Mouse (Mus musculus): ENCODE measurements around the gene Bcas3. TPM values are rescaled to one million over a fixed set of nuclear protein-coding genes. Genes with fewer than 3 reads are reported as not detected.

Bcas3 gene
- polyA plus RNA-seq, 1 experiment from 2014 or later = 20.2 TPM

DNA sequence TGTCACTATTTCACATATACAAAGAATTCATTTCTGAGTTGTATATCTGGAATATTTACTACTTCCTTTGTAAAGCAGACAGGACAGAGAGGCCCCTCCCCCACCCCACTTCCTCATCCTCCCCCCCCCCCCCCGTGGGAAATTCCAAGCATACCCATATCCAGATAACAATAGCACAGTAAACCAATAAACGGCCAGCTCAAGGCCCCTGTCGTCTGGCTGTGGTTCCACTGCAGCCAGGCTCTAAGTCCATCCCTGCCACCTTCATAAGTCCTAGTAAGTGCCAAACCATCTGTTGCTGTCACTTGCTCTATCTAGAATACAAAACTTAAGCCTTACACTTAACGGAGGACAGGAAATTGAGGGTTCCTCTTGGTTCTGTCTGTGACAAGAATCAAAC, 221.5 kb downstream of the Bcas3 start:
- 18% methylated on average over 4 of the region's 4 CpGs for WGBS
- H3K27ac ChIP-seq (replicated peaks) = peak overlapping the region; percentile 57; the same call in 1 of the 2 replicates
- H3K4me3 ChIP-seq = no peak overlapping the region
- no peaks in the 10 kb centered on the region for H3K27me3 ChIP-seq (ENCODE audit: low read depth, poor library complexity, severe bottlenecking)
- H3K9me3 ChIP-seq (replicated peaks) = no peaks in the 10 kb centered on the region
- DNase-seq (ENCODE audit: low spot score) = no peak
- H3K36me3 ChIP-seq = no peaks in the 10 kb centered on the region
- peaks cover 57% of the 10 kb centered on the region for H3K4me1 ChIP-seq

DNA sequence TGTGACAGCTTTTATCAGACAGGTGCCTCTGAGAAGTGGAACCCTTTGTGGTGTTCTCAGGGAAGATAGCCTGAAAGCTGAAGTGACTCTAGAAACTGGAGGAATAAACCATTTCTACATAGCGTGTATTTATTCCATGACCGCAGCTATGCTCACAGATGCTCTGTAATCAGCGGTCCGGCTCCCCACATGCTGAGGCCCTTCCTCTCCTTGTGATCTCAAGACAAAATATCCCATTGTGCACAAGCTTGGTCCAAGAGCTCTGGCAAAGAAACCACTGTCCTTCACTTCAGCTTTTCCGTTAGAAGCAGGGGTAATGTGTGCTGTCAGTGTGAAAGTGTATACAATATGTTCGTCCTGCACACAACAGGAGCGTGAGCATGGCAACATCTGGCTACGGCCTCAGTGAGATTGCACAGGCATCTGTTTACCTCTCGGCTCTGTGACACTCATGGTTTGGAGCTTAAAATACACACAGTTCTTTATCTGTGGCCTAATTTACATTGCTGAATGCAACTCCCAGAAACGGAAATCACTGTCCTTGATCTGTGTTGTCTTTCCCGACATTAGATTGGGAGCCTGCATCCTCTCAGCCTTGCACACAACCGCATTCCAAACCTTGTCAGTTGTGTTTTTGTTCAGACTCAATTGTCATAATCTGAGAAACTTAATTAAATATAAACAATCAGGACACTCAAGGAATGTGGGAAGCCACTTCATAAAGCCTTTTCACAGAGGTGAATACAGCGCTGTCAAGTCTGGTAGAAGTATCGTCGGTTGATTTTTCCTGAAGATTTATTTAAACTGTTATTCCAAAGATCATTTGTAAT, 225.1 kb downstream of the Bcas3 start:
- H3K27ac ChIP-seq (replicated peaks) = peak overlapping the region; percentile 42; the same call in 1 of the 2 replicates
- 68% methylated on average over 15 of the region's 15 CpGs for WGBS
- H3K4me3 ChIP-seq = no peak overlapping the region
- H3K4me1 ChIP-seq = peaks cover 30% of the 10 kb centered on the region
- no peak for DNase-seq (ENCODE audit: low spot score)
- H3K36me3 ChIP-seq = no peaks in the 10 kb centered on the region
- H3K27me3 ChIP-seq (ENCODE audit: low read depth, poor library complexity, severe bottlenecking) = no peaks in the 10 kb centered on the region
- no peaks in the 10 kb centered on the region for H3K9me3 ChIP-seq (replicated peaks)

DNA sequence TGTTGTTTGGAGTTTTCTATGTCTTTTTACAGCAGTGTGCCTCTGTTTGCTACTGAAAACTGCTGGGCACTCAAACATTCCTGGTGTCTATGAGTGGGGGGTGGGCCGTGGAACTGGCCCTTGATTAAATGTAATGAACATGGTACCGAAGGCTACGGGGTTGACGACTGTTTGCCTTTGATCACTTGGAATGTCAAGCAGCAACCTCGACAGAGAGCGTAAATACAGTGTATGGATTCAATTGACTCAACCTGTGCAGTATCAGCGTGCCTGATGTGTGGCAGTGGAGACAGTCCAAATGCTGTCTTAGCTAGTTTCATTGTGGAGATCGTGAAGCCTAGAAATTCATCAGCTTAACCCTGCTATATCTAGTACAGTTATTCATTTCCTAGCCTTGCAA, 231.1 kb downstream of the Bcas3 start:
- no peak overlapping the region for H3K27ac ChIP-seq (replicated peaks)
- H3K27me3 ChIP-seq (ENCODE audit: low read depth, poor library complexity, severe bottlenecking) = no peaks in the 10 kb centered on the region
- H3K36me3 ChIP-seq = no peaks in the 10 kb centered on the region
- peaks cover 5% of the 10 kb centered on the region; the same call in 1 of the 2 replicates for H3K4me1 ChIP-seq
- WGBS = 74% methylated on average over 8 of the region's 8 CpGs
- no peaks in the 10 kb centered on the region for H3K9me3 ChIP-seq (replicated peaks)
- H3K4me3 ChIP-seq = no peak overlapping the region
- no peak for DNase-seq (ENCODE audit: low spot score)

DNA sequence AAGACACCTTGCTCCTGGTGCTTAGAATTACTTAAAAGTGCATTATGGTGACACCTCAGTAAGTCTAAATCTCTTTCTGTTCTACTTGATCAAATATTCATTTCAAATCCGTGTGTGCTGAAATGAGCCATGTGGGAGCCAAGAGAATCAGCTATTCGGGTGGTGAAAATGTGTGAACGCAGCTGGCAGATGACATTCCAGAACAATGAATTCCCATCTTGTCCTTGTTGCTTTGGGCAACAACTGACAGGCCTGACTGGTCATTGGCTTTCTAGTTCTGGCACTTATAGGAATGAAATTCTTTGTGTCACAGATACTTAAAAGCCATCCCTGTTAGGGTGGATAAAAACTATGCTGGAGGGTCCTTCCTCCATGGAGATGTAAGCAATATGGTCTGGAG, 240.7 kb downstream of the Bcas3 start:
- Histone ChIP-seq H3K36me3 (no peaks in the 10 kb centered on the region), H3K4me1 (no peaks in the 10 kb centered on the region), H3K9me3 (replicated peaks) (no peaks in the 10 kb centered on the region), H3K27ac (replicated peaks) (no peak overlapping the region), H3K27me3 (ENCODE audit: low read depth, poor library complexity, severe bottlenecking) (no peaks in the 10 kb centered on the region), H3K4me3 (no peak overlapping the region)
- WGBS = 82% methylated on average over 3 of the region's 3 CpGs
- no peak for DNase-seq (ENCODE audit: low spot score)

DNA sequence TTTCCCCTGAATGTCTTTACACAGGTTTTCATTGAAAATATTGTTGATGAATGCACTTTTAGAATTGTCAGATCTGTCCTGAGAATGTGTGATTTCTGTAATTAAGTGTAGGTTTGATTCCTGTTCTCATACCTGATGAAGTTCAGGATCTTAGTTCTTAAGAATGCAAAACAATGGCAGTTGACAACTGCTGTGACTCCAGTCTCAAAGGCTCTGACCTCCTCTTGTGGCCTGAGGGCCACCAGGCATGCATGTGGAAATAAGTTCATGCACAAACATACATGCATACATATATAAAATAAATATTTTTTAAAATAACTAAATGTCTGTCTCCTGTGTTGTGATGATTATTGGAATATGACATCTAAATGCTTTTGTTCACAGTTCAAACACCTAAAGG, 246.3 kb downstream of the Bcas3 start:
- no peak for DNase-seq (ENCODE audit: low spot score)
- Histone ChIP-seq H3K36me3 (no peaks in the 10 kb centered on the region), H3K9me3 (replicated peaks) (no peaks in the 10 kb centered on the region), H3K4me1 (no peaks in the 10 kb centered on the region), H3K27me3 (ENCODE audit: low read depth, poor library complexity, severe bottlenecking) (no peaks in the 10 kb centered on the region), H3K27ac (replicated peaks) (no peak overlapping the region), H3K4me3 (no peak overlapping the region)

DNA sequence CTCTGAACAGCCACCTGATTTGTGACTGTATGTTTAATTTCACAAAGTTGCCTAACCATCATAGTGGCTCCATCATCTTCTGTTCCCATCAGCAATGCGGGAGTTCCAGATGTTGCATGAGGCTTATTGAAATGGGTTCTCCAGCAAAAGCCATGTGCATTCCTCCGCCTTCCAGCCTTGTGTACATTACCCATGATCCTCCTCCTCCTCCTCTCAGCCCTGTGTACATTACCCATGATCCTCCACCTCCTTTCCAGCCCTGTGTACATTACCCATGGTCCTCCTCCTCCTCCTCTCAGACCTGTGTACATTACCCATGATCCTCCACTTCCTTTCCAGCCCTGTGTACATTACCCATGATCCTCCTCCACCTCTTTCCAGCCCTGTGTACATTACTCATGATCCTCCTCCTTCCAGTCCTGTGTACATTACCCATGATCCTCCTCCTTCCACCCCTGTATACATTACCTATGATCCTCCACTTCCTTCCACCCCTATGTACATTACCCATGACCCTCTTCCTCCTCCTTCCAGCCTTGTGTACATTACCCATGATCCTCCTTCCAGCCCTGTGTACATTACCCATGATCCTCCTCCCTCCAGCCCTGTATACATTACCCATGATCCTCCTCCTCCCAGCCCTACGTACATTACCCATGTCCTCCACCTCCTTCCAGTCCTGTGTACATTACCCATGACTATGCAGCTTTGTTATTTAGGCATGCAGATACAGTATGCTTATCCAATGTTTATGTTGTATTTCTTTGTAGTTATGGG, 250.8 kb downstream of the Bcas3 start:
- Histone ChIP-seq H3K27ac (replicated peaks) (no peak overlapping the region), H3K27me3 (ENCODE audit: low read depth, poor library complexity, severe bottlenecking) (no peaks in the 10 kb centered on the region), H3K9me3 (replicated peaks) (no peaks in the 10 kb centered on the region), H3K4me1 (no peaks in the 10 kb centered on the region), H3K36me3 (no peaks in the 10 kb centered on the region), H3K4me3 (no peak overlapping the region)
- 88% methylated on average over 3 of the region's 3 CpGs for WGBS
- DNase-seq (ENCODE audit: low spot score) = no peak

DNA sequence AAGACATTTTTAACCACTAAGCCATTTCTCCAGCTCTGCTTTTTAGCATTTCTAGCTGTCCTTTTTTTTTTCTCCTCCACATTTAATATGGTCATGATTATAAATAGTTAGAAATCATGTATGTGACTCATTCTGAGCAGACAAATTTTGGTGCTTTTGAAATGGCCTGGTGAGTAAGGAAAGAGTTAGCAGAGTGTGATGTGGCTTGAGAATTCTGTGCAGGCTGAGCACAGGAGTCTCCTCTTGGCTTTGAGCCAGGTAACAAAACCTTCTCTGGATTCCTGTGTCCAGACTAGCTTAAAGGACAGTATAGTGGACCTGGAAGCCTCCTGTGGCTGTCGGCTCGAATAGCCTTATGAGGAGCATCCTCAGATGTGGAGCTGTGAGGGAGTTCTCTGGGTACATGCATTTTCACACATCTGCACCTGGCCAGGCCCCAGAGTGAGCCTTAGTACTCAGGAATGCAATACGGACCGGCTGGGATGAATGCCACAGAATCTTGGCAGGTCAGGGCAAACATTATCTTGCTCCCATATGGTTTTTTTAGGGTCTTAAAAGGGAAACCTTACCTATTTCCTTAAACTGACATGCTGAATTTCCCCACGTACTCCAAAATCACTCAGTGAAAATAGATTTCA, 256.5 kb downstream of the Bcas3 start:
- Histone ChIP-seq H3K27ac (replicated peaks) (no peak overlapping the region), H3K4me1 (no peaks in the 10 kb centered on the region), H3K36me3 (no peaks in the 10 kb centered on the region), H3K9me3 (replicated peaks) (no peaks in the 10 kb centered on the region), H3K27me3 (ENCODE audit: low read depth, poor library complexity, severe bottlenecking) (no peaks in the 10 kb centered on the region), H3K4me3 (no peak overlapping the region)
- no peak for DNase-seq (ENCODE audit: low spot score)
- WGBS = 87% methylated on average over 5 of the region's 5 CpGs

DNA sequence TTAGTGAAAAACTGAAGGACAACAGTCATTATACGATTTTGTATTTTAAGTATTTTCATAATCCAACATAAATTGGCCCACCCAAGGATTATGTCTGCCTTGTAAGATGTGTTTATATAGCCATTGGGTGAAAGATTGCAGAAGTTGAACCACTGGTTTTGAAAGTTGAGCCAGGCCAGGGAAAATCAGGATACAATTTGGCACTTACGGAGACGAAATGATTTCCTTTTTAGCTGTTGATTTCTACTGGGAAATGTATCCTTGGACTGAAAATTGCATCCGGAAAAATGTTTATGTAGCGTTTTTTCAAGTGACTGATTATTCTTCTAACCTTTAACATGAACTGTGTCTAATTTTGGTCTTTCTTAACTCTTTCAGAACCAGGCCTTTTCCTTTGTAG, 260.1 kb downstream of the Bcas3 start:
- Histone ChIP-seq H3K36me3 (no peaks in the 10 kb centered on the region), H3K9me3 (replicated peaks) (no peaks in the 10 kb centered on the region), H3K4me1 (peaks cover 2% of the 10 kb centered on the region; the same call in 1 of the 2 replicates), H3K4me3 (no peak overlapping the region), H3K27ac (replicated peaks) (no peak overlapping the region), H3K27me3 (ENCODE audit: low read depth, poor library complexity, severe bottlenecking) (no peaks in the 10 kb centered on the region)
- DNase-seq (ENCODE audit: low spot score) = no peak
- WGBS = 86% methylated on average over 5 of the region's 5 CpGs

DNA sequence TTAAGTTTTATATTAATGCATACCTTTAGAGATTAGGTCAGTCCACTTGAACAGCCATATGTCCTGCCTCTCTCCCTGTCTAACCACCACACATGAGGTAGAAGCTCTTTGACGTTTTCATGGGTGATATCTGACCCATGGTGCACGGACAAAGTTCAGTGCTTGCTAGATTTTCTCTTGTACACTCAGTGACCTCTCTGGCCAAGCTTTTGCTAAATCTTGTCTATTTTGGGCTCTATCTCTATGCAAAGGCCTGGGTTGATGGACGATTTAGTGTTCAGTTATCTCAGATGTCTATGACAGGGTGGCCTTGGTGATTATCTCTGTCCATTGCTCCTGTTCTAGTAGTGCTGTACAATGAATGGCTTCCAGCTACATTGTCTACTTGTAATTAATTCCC, 260.6 kb downstream of the Bcas3 start:
- no peaks in the 10 kb centered on the region for H3K36me3 ChIP-seq
- no peaks in the 10 kb centered on the region for H3K27me3 ChIP-seq (ENCODE audit: low read depth, poor library complexity, severe bottlenecking)
- no peak overlapping the region for H3K4me3 ChIP-seq
- no peak for DNase-seq (ENCODE audit: low spot score)
- H3K27ac ChIP-seq (replicated peaks) = no peak overlapping the region
- 82% methylated on average over 3 of the region's 3 CpGs for WGBS
- H3K4me1 ChIP-seq = peaks cover 2% of the 10 kb centered on the region; the same call in 1 of the 2 replicates
- H3K9me3 ChIP-seq (replicated peaks) = no peaks in the 10 kb centered on the region

DNA sequence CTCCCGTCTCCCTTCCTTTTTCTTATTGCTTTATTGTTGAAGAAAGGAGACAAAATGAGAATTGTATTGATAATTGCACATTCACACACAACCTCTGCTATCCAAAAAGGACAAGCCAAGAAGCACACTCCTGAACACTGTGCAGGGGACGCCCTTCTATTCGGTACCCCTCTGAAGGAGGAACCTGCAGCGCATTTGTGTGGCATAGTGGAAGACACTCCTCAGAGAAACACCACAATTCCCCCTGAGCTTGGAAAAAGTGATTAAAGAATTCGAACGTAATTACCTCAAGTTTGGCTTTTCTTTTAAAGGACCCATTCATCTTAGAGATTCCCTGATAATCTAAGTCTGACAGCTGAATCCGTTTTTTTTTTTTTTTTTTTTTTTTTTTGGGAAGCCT, 261.5 kb downstream of the Bcas3 start:
- H3K4me1 ChIP-seq = peaks cover 9% of the 10 kb centered on the region
- no peak for DNase-seq (ENCODE audit: low spot score)
- WGBS = 90% methylated on average over 7 of the region's 7 CpGs
- no peak overlapping the region for H3K4me3 ChIP-seq
- H3K36me3 ChIP-seq = no peaks in the 10 kb centered on the region
- no peaks in the 10 kb centered on the region for H3K27me3 ChIP-seq (ENCODE audit: low read depth, poor library complexity, severe bottlenecking)
- no peaks in the 10 kb centered on the region for H3K9me3 ChIP-seq (replicated peaks)
- no peak overlapping the region for H3K27ac ChIP-seq (replicated peaks)

DNA sequence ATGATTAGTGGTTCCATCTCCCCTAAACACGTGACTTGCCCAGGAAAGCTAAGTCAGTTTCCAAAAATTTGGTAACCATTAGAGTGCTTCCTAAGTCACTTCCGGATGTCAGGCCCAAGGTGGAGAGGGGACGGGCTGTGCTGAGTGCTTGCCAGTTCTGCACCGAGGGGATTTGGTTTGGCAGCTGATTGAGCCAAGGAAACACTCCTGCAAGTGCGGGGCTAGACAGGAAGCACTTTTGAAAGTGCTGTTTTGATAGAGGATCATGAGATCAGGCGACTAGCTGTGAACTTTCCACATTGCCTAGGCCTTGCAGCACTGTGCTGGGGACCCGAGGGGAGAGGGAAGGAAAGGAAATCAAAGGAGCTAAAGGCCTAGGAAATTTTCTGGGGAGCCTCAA, 262.5 kb downstream of the Bcas3 start:
- DNase-seq (ENCODE audit: low spot score) = no peak
- Histone ChIP-seq H3K36me3 (no peaks in the 10 kb centered on the region), H3K27ac (replicated peaks) (no peak overlapping the region), H3K27me3 (ENCODE audit: low read depth, poor library complexity, severe bottlenecking) (no peaks in the 10 kb centered on the region), H3K9me3 (replicated peaks) (no peaks in the 10 kb centered on the region), H3K4me1 (peaks cover 9% of the 10 kb centered on the region), H3K4me3 (no peak overlapping the region)
- WGBS = 74% methylated on average over 7 of the region's 7 CpGs

DNA sequence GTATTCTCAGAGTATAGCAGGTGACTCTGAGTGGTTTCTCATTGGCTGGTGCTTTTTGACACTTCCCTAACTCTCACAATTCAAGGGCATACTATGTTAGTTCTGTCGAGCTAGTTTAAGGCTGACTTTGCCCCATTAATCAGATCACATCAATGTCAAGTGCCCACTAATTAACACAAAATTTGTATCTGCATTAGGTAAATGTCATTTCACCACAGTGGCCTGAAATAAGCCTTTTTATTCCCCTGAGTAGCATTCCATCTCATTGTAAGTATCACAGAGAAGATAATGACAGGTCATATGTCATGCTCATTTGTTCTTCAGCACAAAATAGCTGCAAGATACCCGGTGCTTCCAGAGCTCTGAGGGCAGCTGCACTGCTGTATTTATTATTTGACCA, 268.5 kb downstream of the Bcas3 start:
- Histone ChIP-seq H3K36me3 (no peaks in the 10 kb centered on the region), H3K27ac (replicated peaks) (no peak overlapping the region), H3K9me3 (replicated peaks) (no peaks in the 10 kb centered on the region), H3K4me1 (peaks cover 6% of the 10 kb centered on the region), H3K4me3 (no peak overlapping the region), H3K27me3 (ENCODE audit: low read depth, poor library complexity, severe bottlenecking) (no peaks in the 10 kb centered on the region)
- DNase-seq (ENCODE audit: low spot score) = no peak
- WGBS = 54% methylated on average over 2 of the region's 2 CpGs

DNA sequence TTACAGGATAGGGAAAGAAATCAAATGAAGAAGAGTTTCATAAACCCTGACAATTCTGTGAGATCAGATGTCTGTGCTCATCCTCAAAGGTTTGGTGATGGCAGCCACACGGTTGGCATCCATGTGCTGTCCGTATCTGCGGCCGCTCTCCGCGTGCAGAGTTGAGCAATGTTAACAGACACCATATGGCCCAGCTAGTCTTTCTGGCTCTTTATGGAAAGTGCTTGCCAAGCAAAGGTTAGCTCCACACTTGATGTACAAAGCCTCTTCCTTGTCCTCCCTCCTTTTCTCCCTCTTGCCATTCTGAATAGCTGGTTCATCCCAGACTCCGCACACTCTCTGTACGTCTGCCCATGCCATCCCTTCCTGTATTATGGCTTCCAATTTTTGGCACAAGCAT, 269.0 kb downstream of the Bcas3 start:
- WGBS = 90% methylated on average over 8 of the region's 8 CpGs
- H3K27ac ChIP-seq (replicated peaks) = no peak overlapping the region

More for the DNA sequence above, 269.0 kb downstream of the Bcas3 start:
- peaks cover 6% of the 10 kb centered on the region for H3K4me1 ChIP-seq
- H3K4me3 ChIP-seq = no peak overlapping the region
- DNase-seq (ENCODE audit: low spot score) = no peak
- H3K9me3 ChIP-seq (replicated peaks) = no peaks in the 10 kb centered on the region
- no peaks in the 10 kb centered on the region for H3K27me3 ChIP-seq (ENCODE audit: low read depth, poor library complexity, severe bottlenecking)
- H3K36me3 ChIP-seq = no peaks in the 10 kb centered on the region

Data from midbrain, embryonic 10.5 days (tissue).